Mouse (Mus musculus) liver, postnatal 0 days (tissue): ENCODE measurements at regions not wholly inside any gene's neighbourhood (a gene's known extent, or its start where the extent isn't known, plus 50 kb on each side); places are given as distances from the start of the nearest gene placed in this dataset.

Experiments
- CTCF ChIP-seq: sonication (generic); IDR thresholded peaks from 2 replicates; pipeline ENCODE4 v1.5.1; 2016; ENCODE audit warnings: antibody characterized with exemption, low read depth
- EP300 ChIP-seq: IDR thresholded peaks from 2 replicates; pipeline ENCODE4 v1.6.1; 2016; ENCODE audit warnings: antibody characterized with exemption, low read depth, mild to moderate bottlenecking

- TF ChIP-seq CTCF (no peak), EP300 (no peak)
Measured at GRCm38 (mm10) chr1:169076006-169076405, 455.3 kb downstream of the Nuf2 start.
